Mouse (Mus musculus): ENCODE data around the gene Ddhd1. TPM values are rescaled to one million over a fixed set of nuclear protein-coding genes. Genes with fewer than 3 reads are reported as not detected.
A peak's percentile ranks its signal among the peaks of the same experiment; 100 is the strongest.

The Ddhd1 gene
- polyA plus RNA-seq, 1 experiment from 2014 or later, result 9.3 TPM

- Histone ChIP-seq H3K4me3 (ENCODE audit: low read length) (no peak overlapping the region), H3K4me1 (ENCODE audit: control insufficient read depth, insufficient read depth, low read length) (peaks cover 21% of the 10 kb centered on the region), H3K27me3 (ENCODE audit: control insufficient read depth, insufficient read depth, low read length) (no peaks in the 10 kb centered on the region), H3K9ac (ENCODE audit: low read length) (no peak overlapping the region), H3K4me2 (ENCODE audit: low read depth, low read length) (no peak overlapping the region), H3K27ac (ENCODE audit: low read length) (no peak overlapping the region), H3K36me3 (ENCODE audit: control insufficient read depth, insufficient read depth) (no peaks in the 10 kb centered on the region), H3K9me3 (replicated peaks; ENCODE audit: control insufficient read depth, low read length) (no peaks in the 10 kb centered on the region)
- WGBS, result 67% methylated on average over 5 of the region's 5 CpGs
- no peak for ATAC-seq (replicated peaks; ENCODE audit: extremely low read depth, insufficient read depth, low FRiP score)
Measured at GRCm38 (mm10) chr14:45638717-45639116, 19.2 kb downstream of the Ddhd1 start.

DNA sequence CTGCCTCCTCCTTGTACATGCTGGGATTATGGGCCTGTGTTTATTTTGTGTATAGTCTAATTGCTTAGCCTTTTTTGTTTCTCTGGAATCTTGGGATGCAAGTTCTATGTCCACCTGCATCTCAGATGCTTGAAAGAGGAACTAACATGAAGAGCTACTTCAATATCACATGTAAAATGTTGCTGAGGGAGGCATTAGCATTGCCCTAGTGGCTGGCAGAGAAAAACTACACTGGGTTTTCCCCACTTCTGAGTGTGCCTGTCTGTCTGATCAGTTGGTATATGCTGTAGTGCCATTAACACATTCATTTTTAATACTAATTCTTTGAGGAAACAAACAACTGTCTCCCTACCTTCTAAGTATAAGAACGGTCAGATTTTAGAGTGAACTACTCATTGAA is 22.4 kb downstream of the Ddhd1 start:
- Histone ChIP-seq H3K9me3 (replicated peaks; ENCODE audit: control insufficient read depth, low read length) (no peaks in the 10 kb centered on the region), H3K36me3 (ENCODE audit: control insufficient read depth, insufficient read depth) (no peaks in the 10 kb centered on the region), H3K4me1 (ENCODE audit: control insufficient read depth, insufficient read depth, low read length) (peaks cover 18% of the 10 kb centered on the region), H3K4me3 (ENCODE audit: low read length) (no peak overlapping the region), H3K27ac (ENCODE audit: low read length) (no peak overlapping the region), H3K9ac (ENCODE audit: low read length) (no peak overlapping the region), H3K4me2 (ENCODE audit: low read depth, low read length) (no peak overlapping the region), H3K27me3 (ENCODE audit: control insufficient read depth, insufficient read depth, low read length) (no peaks in the 10 kb centered on the region)
- no peak for ATAC-seq (replicated peaks; ENCODE audit: extremely low read depth, insufficient read depth, low FRiP score)
- 96% methylated on average over 1 of the region's 1 CpGs for WGBS

DNA sequence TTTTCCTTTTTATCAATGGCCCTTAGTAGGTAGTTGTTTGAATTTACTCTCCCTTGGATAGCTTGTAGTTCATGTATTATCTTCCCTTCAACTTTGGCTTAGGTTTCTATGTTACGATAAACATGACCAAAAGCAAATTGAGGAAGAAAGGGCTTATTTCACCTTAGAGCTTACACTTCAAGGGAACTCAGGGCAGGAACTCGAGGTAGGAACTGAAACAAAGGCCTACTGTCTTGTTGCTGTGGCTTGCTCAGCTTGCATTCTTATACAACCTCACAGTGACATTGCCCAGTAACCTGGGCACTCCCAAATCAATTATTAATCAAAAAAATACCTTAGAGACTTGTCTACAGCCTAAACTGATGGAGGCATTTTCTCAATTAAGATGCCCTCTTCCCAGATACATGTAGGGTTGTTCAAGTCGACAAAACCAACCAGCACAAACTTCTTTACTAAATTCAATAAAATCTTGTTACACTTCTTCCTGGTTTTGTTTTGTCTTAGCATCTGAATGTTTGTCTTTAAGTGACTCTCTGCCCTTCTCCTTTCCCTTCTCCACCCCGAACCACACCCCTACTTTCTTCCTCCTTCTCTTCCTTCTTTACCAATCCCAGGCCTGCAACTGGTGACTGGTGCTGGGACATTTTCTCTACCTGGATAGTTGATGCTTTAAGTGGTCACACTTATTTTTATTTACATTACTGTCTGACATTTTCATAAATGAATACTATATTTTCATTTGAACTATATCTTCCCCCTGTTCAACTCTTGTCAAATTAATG is 25.0 kb downstream of the Ddhd1 start:
- Histone ChIP-seq H3K9me3 (replicated peaks; ENCODE audit: control insufficient read depth, low read length) (no peaks in the 10 kb centered on the region), H3K4me3 (ENCODE audit: low read length) (no peak overlapping the region), H3K4me1 (ENCODE audit: control insufficient read depth, insufficient read depth, low read length) (peaks cover 13% of the 10 kb centered on the region), H3K27me3 (ENCODE audit: control insufficient read depth, insufficient read depth, low read length) (no peaks in the 10 kb centered on the region), H3K4me2 (ENCODE audit: low read depth, low read length) (no peak overlapping the region), H3K9ac (ENCODE audit: low read length) (no peak overlapping the region), H3K27ac (ENCODE audit: low read length) (no peak overlapping the region), H3K36me3 (ENCODE audit: control insufficient read depth, insufficient read depth) (no peaks in the 10 kb centered on the region)
- no peak for ATAC-seq (replicated peaks; ENCODE audit: extremely low read depth, insufficient read depth, low FRiP score)
- WGBS, result 85% methylated on average over 4 of the region's 4 CpGs

DNA sequence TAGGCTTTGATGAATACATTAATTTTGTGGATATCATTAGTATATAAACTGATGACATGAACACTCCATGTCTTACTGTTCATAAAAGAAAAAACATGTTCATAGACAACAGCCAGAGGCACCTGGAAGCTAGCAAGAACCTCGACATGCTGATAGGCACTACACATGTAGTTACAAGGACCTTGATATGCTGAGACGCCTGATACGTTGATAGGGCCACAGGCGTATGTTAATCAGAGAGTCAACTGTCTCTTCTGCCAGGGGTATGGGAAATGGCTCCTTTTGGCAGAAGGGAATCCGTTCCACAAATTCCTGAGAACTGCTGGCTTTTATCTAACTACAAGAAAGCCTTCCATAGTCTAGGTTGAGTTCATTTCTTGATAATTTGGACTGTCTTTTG is 27.4 kb downstream of the Ddhd1 start:
- no peaks in the 10 kb centered on the region for H3K9me3 ChIP-seq (replicated peaks; ENCODE audit: control insufficient read depth, low read length)
- peaks cover 11% of the 10 kb centered on the region for H3K4me1 ChIP-seq (ENCODE audit: control insufficient read depth, insufficient read depth, low read length)
- H3K4me2 ChIP-seq (ENCODE audit: low read depth, low read length), result no peak overlapping the region
- 35% methylated on average over 5 of the region's 5 CpGs for WGBS
- no peak overlapping the region for H3K4me3 ChIP-seq (ENCODE audit: low read length)
- 0 out of 2 replicates have a peak, but pooled peaks have one; percentile 12 for ATAC-seq (replicated peaks; ENCODE audit: extremely low read depth, insufficient read depth, low FRiP score)
- peak overlapping the region; percentile 68 for H3K27ac ChIP-seq (ENCODE audit: low read length)
- no peaks in the 10 kb centered on the region for H3K36me3 ChIP-seq (ENCODE audit: control insufficient read depth, insufficient read depth)
- H3K27me3 ChIP-seq (ENCODE audit: control insufficient read depth, insufficient read depth, low read length), result no peaks in the 10 kb centered on the region
- no peak overlapping the region for H3K9ac ChIP-seq (ENCODE audit: low read length)

DNA sequence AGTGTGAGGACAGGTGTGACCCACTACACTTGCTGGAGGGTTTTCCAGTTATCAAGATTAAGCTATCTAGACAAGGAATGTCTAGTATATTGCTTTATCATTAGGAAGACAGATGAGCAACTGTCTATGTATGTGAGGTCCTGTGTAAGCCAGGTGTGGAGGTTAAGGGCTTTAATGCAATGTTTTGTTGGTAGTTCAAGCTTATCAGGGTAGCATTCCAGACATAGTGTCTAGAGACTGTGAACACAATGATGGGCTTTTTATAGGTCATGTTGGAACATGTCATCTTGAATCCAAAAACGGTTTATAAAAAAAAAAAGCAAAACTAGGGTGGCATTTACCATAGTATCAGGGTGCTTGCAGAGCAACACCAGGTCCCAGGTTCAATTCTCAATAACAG is 28.0 kb downstream of the Ddhd1 start:
- H3K27me3 ChIP-seq (ENCODE audit: control insufficient read depth, insufficient read depth, low read length), result no peaks in the 10 kb centered on the region
- no peaks in the 10 kb centered on the region for H3K9me3 ChIP-seq (replicated peaks; ENCODE audit: control insufficient read depth, low read length)
- H3K27ac ChIP-seq (ENCODE audit: low read length), result peak overlapping the region; percentile 68
- no peak overlapping the region for H3K4me2 ChIP-seq (ENCODE audit: low read depth, low read length)
- no peaks in the 10 kb centered on the region for H3K36me3 ChIP-seq (ENCODE audit: control insufficient read depth, insufficient read depth)
- peaks cover 11% of the 10 kb centered on the region for H3K4me1 ChIP-seq (ENCODE audit: control insufficient read depth, insufficient read depth, low read length)
- no peak overlapping the region for H3K9ac ChIP-seq (ENCODE audit: low read length)
- H3K4me3 ChIP-seq (ENCODE audit: low read length), result no peak overlapping the region
- WGBS, result 18% methylated on average over 1 of the region's 1 CpGs
- peak; percentile 53; the same call in 1 of the 2 replicates for ATAC-seq (replicated peaks; ENCODE audit: extremely low read depth, insufficient read depth, low FRiP score)

DNA sequence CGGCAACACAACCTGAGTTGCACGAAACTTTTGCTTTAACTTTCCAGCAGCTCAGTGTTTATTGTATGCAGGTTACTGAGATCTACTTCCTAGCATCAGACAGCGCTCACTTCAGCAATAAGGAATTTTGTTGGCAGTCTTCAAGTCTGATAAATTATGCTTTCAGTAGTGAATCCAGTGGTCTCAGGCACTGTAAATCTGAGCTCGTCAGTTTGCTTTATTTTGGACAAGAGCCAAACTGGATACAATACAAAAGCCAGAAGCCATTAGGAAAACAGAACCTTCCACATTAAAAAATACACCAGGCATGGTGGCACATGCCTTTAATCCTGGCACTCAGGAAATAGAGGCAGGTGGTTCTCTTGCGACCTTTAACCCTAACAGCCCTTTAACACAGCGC is 39.6 kb downstream of the Ddhd1 start:
- Histone ChIP-seq H3K9me3 (replicated peaks; ENCODE audit: control insufficient read depth, low read length) (no peaks in the 10 kb centered on the region), H3K27ac (ENCODE audit: low read length) (no peak overlapping the region), H3K4me3 (ENCODE audit: low read length) (no peak overlapping the region), H3K4me1 (ENCODE audit: control insufficient read depth, insufficient read depth, low read length) (peaks cover 19% of the 10 kb centered on the region), H3K4me2 (ENCODE audit: low read depth, low read length) (no peak overlapping the region), H3K36me3 (ENCODE audit: control insufficient read depth, insufficient read depth) (peaks cover 17% of the 10 kb centered on the region), H3K27me3 (ENCODE audit: control insufficient read depth, insufficient read depth, low read length) (no peaks in the 10 kb centered on the region), H3K9ac (ENCODE audit: low read length) (no peak overlapping the region)
- ATAC-seq (replicated peaks; ENCODE audit: extremely low read depth, insufficient read depth, low FRiP score), result no peak
- WGBS, result 55% methylated on average over 6 of the region's 6 CpGs

- no peaks in the 10 kb centered on the region for H3K27me3 ChIP-seq (ENCODE audit: control insufficient read depth, insufficient read depth, low read length)
- no peak overlapping the region for H3K4me2 ChIP-seq (ENCODE audit: low read depth, low read length)
- no peak overlapping the region for H3K27ac ChIP-seq (ENCODE audit: low read length)
- peaks cover 29% of the 10 kb centered on the region for H3K36me3 ChIP-seq (ENCODE audit: control insufficient read depth, insufficient read depth)
- no peak overlapping the region for H3K9ac ChIP-seq (ENCODE audit: low read length)
- ATAC-seq (replicated peaks; ENCODE audit: extremely low read depth, insufficient read depth, low FRiP score), result no peak
- H3K4me1 ChIP-seq (ENCODE audit: control insufficient read depth, insufficient read depth, low read length), result peaks cover 19% of the 10 kb centered on the region
- 95% methylated on average over 5 of the region's 5 CpGs for WGBS
- H3K9me3 ChIP-seq (replicated peaks; ENCODE audit: control insufficient read depth, low read length), result 0 out of 2 replicates have a peak, but pooled peaks cover 2% of the 10 kb centered on the region
- no peak overlapping the region for H3K4me3 ChIP-seq (ENCODE audit: low read length)
Measured at GRCm38 (mm10) chr14:45616526-45616925, 41.4 kb downstream of the Ddhd1 start.

DNA sequence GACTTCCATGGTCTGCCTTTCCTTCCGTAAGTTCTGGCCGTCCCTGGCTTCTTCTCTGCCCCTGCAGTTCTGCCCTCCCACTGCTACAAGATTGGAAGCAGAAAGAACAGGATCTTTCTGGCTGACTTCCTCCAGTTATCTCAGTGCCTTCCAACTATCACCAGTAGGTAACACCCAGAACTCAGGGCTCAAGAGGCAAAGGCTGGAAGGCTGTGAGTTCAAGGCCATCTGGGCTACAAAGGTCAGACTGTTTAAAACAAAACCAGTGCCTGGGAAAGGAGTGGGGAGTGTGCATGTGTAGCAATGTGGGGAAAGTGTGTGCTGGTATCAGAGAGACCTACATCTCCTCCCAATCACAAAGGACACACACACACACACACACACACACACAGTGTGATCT is 42.2 kb downstream of the Ddhd1 start:
- no peaks in the 10 kb centered on the region for H3K27me3 ChIP-seq (ENCODE audit: control insufficient read depth, insufficient read depth, low read length)
- H3K36me3 ChIP-seq (ENCODE audit: control insufficient read depth, insufficient read depth), result peaks cover 31% of the 10 kb centered on the region
- WGBS, result 70% methylated on average over 2 of the region's 2 CpGs
- ATAC-seq (replicated peaks; ENCODE audit: extremely low read depth, insufficient read depth, low FRiP score), result no peak
- H3K9ac ChIP-seq (ENCODE audit: low read length), result no peak overlapping the region
- H3K4me2 ChIP-seq (ENCODE audit: low read depth, low read length), result no peak overlapping the region
- H3K9me3 ChIP-seq (replicated peaks; ENCODE audit: control insufficient read depth, low read length), result 0 out of 2 replicates have a peak, but pooled peaks cover 2% of the 10 kb centered on the region
- no peak overlapping the region for H3K4me3 ChIP-seq (ENCODE audit: low read length)
- peak overlapping the region; percentile 76 for H3K27ac ChIP-seq (ENCODE audit: low read length)
- peaks cover 19% of the 10 kb centered on the region for H3K4me1 ChIP-seq (ENCODE audit: control insufficient read depth, insufficient read depth, low read length)

GRCm38 (mm10) chr14:45614822-45615221 is 43.1 kb downstream of the Ddhd1 start:
- Histone ChIP-seq H3K4me2 (ENCODE audit: low read depth, low read length) (no peak overlapping the region), H3K36me3 (ENCODE audit: control insufficient read depth, insufficient read depth) (peaks cover 34% of the 10 kb centered on the region), H3K9ac (ENCODE audit: low read length) (no peak overlapping the region), H3K4me1 (ENCODE audit: control insufficient read depth, insufficient read depth, low read length) (peaks cover 19% of the 10 kb centered on the region), H3K9me3 (replicated peaks; ENCODE audit: control insufficient read depth, low read length) (0 out of 2 replicates have a peak, but pooled peaks cover 2% of the 10 kb centered on the region), H3K27me3 (ENCODE audit: control insufficient read depth, insufficient read depth, low read length) (no peaks in the 10 kb centered on the region), H3K4me3 (ENCODE audit: low read length) (no peak overlapping the region), H3K27ac (ENCODE audit: low read length) (peak overlapping the region; percentile 82)
- WGBS, result 19% methylated on average over 4 of the region's 4 CpGs
- peak; percentile 68 for ATAC-seq (replicated peaks; ENCODE audit: extremely low read depth, insufficient read depth, low FRiP score)

Data from heart, embryonic 16.5 days (tissue).